Mouse (Mus musculus) hindbrain, embryonic 11.5 days (tissue): ENCODE data around the gene Slc44a4. TPM values are rescaled to one million over a fixed set of nuclear protein-coding genes. Genes with fewer than 3 reads are reported as not detected.
A peak's percentile ranks its signal among the peaks of the same experiment; 100 is the strongest.

Experiments used
- ATAC-seq: fragments of 200-750 bp; cut with Nextera tagmentation; 2 replicates; pipeline ENCODE4 v1.8.0; 2017; ENCODE audit warnings: mild to moderate bottlenecking, moderate TSS enrichment, moderate library complexity; ENCODE audit not compliant: low FRiP score
- DNase-seq: peaks from one replicate; pipeline ENCODE4 v3.0.0-alpha.2; 2015; ENCODE audit warnings: low spot score
- H3K27ac ChIP-seq: fragments of 300-500 bp; sonication (generic); 2 replicates; pipeline ENCODE4 v1.5.1; 2014; ENCODE audit warnings: mild to moderate bottlenecking, low read depth, low read length
- H3K27me3 ChIP-seq: fragments of 300-500 bp; sonication (generic); 2 replicates; pipeline ENCODE4 v1.6.1; 2014; ENCODE audit warnings: mild to moderate bottlenecking, low read length, moderate library complexity, mixed read lengths; ENCODE audit not compliant: control insufficient read depth, insufficient read depth
- H3K36me3 ChIP-seq: fragments of 300-500 bp; sonication (generic); 2 replicates; pipeline ENCODE4 v1.6.1; 2014; ENCODE audit warnings: mild to moderate bottlenecking, low read length, moderate library complexity, mixed read lengths; ENCODE audit not compliant: control insufficient read depth, insufficient read depth
- H3K4me1 ChIP-seq: fragments of 300-500 bp; sonication (generic); replicated peaks from 2 replicates; pipeline ENCODE4 v1.6.1; 2014; ENCODE audit warnings: low read length, mixed read lengths; ENCODE audit not compliant: control insufficient read depth, insufficient read depth
- H3K4me2 ChIP-seq: fragments of 300-500 bp; sonication (generic); replicated peaks from 2 replicates; pipeline ENCODE4 v1.6.1; 2014; ENCODE audit warnings: mild to moderate bottlenecking, low read depth, low read length
- H3K4me3 ChIP-seq: fragments of 300-500 bp; sonication (generic); 2 replicates; pipeline ENCODE4 v1.5.1; 2014; ENCODE audit warnings: low read depth, low read length
- H3K9ac ChIP-seq: fragments of 300-500 bp; sonication (generic); 2 replicates; pipeline ENCODE4 v1.6.1; 2014; ENCODE audit warnings: low read depth, low read length
- H3K9me3 ChIP-seq: fragments of 300-500 bp; sonication (generic); 2 replicates; pipeline ENCODE4 v1.6.1; 2016; ENCODE audit warnings: low read length; ENCODE audit not compliant: control insufficient read depth
- WGBS: fragments of 180-500 bp; shearing (Covaris S2); extraction: QIAGEN DNeasy Blood & Tissue Kit; methylation state at CpG from one replicate; pipeline ENCODE4 v1.1.7; 2014; 5-methylcytosine and 5-hydroxymethylcytosine counted together
- polyA plus RNA-seq: library from polyadenylated mRNA; unstranded; fragments of >200 nt; fragmentation: Nextera tagmentation; extraction: Ambion mirVana; gene quantifications from 2 replicates; pipeline ENCODE4 v1.2.1, GENCODE M21; 2014

Slc44a4 gene
- polyA plus RNA-seq, 1 experiment from 2014 or later: 0.12 TPM

DNA sequence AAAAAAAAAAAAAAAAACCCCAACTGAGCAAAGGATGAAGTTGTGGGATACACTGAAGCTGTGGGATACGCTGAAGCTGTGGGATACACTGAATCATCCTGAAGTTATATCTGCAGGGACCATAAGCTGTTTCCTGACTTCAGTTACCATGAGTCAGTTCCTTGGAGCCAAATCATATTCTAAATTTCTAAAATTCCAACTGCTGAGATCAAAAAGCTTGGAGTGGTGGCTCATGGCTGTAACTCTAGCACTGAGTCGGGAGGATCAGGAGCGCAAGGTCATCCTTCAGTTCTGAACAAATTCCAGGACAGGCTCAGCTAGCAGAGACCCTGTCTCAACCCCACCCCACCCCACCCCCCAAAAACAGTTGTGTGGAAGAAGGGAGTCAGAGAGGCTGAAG, 28.7 kb upstream of the Slc44a4 start:
- DNase-seq: no peak
- Histone ChIP-seq H3K9ac (no peak overlapping the region), H3K4me3 (no peak overlapping the region), H3K27ac (no peak overlapping the region), H3K4me1 (no peaks in the 10 kb centered on the region), H3K4me2 (no peak overlapping the region), H3K9me3 (no peaks in the 10 kb centered on the region), H3K27me3 (0 out of 2 replicates have a peak, but pooled peaks cover 2% of the 10 kb centered on the region), H3K36me3 (no peaks in the 10 kb centered on the region)
- ATAC-seq: no peak
- 79% methylated on average over 3 of the region's 3 CpGs for WGBS

DNA sequence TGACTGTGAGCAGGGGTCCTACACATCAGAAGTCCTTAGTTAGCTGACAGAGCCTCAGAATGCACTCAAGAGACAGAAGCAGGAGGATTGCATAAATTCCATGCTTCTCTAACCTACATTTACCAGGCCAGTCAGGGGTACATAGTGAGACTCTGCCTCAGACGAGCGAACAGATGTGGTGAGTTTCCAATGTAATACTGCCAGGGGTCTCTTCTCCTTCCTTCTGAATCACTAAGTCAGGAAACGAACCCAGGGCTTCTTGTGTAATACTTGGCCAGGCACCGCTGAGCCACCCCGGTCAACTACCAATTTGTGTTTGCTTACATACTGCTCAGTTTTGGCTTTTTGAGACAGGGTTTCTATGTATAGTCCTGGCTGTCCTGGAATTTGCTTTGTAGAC, 26.3 kb upstream of the Slc44a4 start:
- H3K9ac ChIP-seq: no peak overlapping the region
- H3K27me3 ChIP-seq: no peaks in the 10 kb centered on the region
- H3K4me3 ChIP-seq: no peak overlapping the region
- no peak overlapping the region for H3K27ac ChIP-seq
- WGBS: 88% methylated on average over 5 of the region's 5 CpGs
- DNase-seq (no peak), ATAC-seq (no peak)
- no peaks in the 10 kb centered on the region for H3K4me1 ChIP-seq
- no peaks in the 10 kb centered on the region for H3K9me3 ChIP-seq
- H3K4me2 ChIP-seq: no peak overlapping the region
- no peaks in the 10 kb centered on the region for H3K36me3 ChIP-seq

DNA sequence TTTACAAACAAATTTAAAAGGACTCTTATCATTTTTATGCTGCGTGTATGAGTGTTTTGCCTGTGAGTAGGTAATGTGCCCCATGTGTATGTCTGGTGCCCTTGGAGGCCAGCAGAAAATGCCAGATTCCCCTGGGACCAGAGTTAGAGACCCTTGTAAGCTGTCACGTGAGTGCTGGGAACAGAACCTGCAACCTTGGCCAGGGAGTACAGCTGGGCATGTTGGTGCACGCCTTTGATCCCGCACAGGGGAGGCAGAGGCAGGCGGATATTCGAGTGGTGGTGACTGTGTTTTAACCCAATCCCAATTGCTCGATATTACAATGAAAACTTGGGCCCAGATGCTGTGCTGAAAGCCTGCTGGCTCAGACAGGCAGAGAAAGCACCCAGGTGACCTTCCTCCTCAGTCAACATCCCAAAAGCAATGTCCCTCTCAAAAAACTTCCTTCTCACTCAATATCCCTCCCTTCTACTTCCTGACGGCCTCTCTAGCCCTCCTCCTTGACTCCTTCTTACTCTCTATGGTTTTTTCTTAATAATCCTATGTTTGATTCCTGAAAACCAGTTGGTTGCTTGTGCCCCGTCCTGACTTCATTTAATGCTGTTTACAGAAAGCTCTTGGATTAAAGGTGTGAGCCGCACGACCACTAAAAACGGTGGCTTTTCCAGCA, 24.1 kb upstream of the Slc44a4 start:
- no peak for ATAC-seq
- no peak overlapping the region for H3K9ac ChIP-seq

DNA sequence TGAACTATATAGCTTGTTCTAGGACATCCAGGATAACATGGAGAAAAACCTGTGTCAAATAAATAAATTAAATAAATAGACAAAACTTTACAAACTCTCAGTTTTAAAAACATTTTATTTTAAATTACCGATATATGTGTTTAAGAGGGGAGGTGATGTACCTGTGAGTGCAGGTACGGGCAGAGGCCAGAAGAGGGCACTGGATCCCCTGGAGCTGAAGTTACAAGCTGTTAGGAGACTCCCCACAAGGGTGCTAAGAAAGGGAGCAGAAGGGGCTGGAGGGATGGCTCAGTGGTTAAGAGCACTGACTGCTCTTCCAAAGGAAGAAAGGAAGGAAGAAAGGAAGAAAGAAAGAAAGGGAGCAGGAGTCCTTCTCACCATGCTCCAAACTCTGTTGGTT, 22.9 kb upstream of the Slc44a4 start:
- Histone ChIP-seq H3K4me3 (no peak overlapping the region), H3K27ac (no peak overlapping the region), H3K4me2 (no peak overlapping the region), H3K9me3 (no peaks in the 10 kb centered on the region), H3K4me1 (peaks cover 7% of the 10 kb centered on the region), H3K36me3 (peaks cover 5% of the 10 kb centered on the region), H3K9ac (no peak overlapping the region), H3K27me3 (no peaks in the 10 kb centered on the region)
- ATAC-seq: no peak
- no peak for DNase-seq
- 100% methylated on average over 2 of the region's 2 CpGs for WGBS

More for the DNA sequence above, 24.1 kb upstream of the Slc44a4 start:
- Histone ChIP-seq H3K27ac (no peak overlapping the region), H3K27me3 (no peaks in the 10 kb centered on the region), H3K4me3 (no peak overlapping the region), H3K9me3 (no peaks in the 10 kb centered on the region), H3K4me2 (no peak overlapping the region), H3K36me3 (no peaks in the 10 kb centered on the region), H3K4me1 (no peaks in the 10 kb centered on the region; the same call in 1 of the 2 replicates)
- 88% methylated on average over 12 of the region's 12 CpGs for WGBS
- no peak for DNase-seq

DNA sequence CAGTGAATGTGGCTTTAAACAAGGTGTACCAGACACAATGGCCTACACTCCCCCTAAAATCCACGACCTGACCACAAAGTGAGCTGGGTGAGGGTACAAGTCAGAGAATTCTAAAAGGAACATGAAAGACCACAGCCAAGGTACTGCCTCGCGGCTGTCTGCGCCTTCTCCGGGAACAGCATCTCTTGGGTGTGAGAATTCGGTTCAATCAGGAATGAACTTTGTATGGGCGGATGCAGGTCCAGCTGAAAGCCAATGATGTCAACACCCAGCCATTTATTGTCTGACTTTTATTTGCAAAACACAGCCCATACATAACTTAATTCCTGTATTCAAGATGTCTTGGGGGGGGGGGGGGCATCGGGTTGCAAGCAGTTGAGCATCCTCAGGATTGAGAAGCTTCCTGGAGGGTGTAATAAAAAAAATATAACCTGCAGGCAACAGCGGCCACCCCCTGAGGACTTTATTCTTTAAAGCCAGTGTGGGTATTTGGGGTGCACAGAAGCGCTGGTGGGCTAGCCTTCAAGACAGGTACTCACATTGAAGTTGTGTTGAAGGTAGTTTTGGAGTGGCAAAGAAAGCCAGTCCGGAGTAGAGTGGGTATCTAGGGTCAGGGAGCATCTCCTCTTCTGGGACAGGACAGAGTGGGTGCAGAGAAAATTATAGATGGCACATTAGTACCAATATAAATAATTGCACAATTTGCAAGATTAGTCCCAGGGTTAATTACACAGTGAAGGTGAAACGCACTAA, 21.0 kb upstream of the Slc44a4 start:
- H3K27ac ChIP-seq: peak overlapping the region; percentile 87
- no peaks in the 10 kb centered on the region for H3K27me3 ChIP-seq
- H3K36me3 ChIP-seq: peaks cover 6% of the 10 kb centered on the region
- H3K4me3 ChIP-seq: peak overlapping the region; percentile 71; the same call in 1 of the 2 replicates
- no peaks in the 10 kb centered on the region for H3K9me3 ChIP-seq
- H3K4me1 ChIP-seq: peaks cover 10% of the 10 kb centered on the region
- H3K4me2 ChIP-seq: no peak overlapping the region; the same call in 1 of the 2 replicates
- peak overlapping the region; percentile 63 for H3K9ac ChIP-seq
- WGBS: 77% methylated on average over 12 of the region's 12 CpGs
- DNase-seq (no peak), ATAC-seq (no peak)

DNA sequence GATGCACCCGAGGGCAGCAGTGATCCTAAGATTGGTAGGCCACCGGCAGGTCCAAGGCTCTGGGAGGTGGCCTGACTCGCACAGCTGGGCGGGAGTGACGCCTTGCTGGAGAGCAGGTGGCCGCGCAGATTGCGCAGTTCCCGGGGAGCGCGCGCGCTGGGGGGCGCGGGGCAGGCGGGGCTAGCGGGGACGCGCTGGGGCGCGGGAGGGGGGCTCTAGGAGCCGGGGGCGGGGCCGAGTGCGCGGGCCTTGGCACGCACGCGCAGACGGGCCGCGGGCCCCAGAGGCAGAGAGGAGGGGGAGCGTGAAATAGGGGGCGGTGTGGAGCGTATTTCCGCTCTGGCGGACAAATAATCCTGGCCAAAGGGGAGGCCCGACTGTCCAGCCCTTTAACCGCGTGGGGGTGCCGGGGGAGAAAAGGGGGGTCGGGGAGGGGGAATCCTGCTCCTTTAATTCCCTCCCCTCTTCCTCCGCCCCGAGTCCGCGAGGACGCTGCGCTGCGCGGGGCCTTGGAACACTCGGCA, 20.1 kb upstream of the Slc44a4 start:
- Histone ChIP-seq H3K9ac (peak overlapping the region; percentile 84), H3K27ac (peak overlapping the region; percentile 87), H3K27me3 (no peaks in the 10 kb centered on the region), H3K9me3 (no peaks in the 10 kb centered on the region), H3K4me3 (peak overlapping the region; percentile 71), H3K36me3 (peaks cover 6% of the 10 kb centered on the region), H3K4me2 (peak overlapping the region; percentile 91), H3K4me1 (peaks cover 10% of the 10 kb centered on the region)
- DNase-seq (peak; percentile 98), ATAC-seq (peak; percentile 90)
- WGBS: 0% methylated on average over 18 of the region's 51 CpGs

DNA sequence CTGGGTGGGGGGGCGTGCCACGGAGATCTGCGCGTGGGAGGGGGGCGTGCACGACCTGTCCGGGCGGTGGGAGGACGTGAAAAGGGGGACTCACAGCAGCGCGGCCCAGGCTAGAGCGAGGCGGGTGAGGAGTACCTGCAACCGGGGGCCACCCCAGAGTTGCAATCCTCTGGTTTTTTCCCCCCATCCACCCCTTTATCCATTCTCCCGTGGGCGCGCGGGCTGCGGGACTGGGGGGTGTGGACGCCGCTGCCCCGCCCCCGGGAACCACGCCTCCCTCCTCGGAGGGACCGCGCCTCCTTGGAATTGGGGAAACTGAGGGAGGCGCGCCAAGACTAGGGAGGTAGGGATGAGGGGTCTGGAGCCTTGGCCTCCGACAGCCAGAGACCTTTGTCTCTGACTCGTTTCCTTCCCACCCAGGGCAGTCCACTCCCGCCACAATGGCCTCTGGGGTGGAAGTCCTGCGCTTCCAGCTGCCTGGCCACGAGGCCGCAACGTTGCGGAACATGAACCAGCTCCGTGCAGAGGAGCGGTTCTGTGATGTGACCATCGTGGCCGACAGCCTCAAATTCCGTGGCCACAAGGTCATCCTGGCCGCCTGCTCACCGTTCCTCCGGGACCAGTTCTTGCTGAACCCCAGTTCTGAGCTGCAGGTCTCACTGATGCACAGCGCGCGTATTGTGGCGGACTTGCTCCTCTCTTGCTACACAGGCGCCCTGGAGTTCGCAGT, 19.3 kb upstream of the Slc44a4 start:
- Histone ChIP-seq H3K27me3 (no peaks in the 10 kb centered on the region), H3K4me2 (peak overlapping the region; percentile 91), H3K4me1 (peaks cover 10% of the 10 kb centered on the region), H3K36me3 (peaks cover 6% of the 10 kb centered on the region), H3K9ac (peak overlapping the region; percentile 84), H3K27ac (peak overlapping the region; percentile 87), H3K4me3 (peak overlapping the region; percentile 71), H3K9me3 (no peaks in the 10 kb centered on the region)
- ATAC-seq (peak; percentile 21), DNase-seq (peak; percentile 53)
- 9% methylated on average over 43 of the region's 51 CpGs for WGBS

DNA sequence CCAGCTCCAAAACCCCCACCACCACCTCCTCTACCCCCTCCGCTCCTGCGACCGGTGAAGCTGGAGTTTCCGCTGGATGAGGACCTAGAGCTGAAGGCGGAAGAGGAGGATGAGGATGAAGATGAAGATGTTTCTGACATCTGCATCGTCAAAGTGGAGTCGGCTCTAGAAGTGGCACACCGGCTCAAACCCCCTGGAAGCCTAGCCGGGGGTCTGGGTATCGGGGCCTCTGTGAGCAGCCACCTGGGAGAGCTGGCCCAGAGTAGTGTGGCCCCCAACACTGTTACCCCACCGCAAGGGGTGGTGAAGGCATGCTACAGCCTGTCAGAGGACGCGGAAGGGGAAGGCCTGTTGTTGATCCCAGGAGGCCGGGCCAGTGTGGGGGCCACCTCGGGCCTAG, 18.5 kb upstream of the Slc44a4 start:
- Histone ChIP-seq H3K9ac (peak overlapping the region; percentile 84), H3K36me3 (peaks cover 6% of the 10 kb centered on the region), H3K27me3 (no peaks in the 10 kb centered on the region), H3K4me3 (peak overlapping the region; percentile 71), H3K4me2 (peak overlapping the region; percentile 91), H3K27ac (no peak overlapping the region), H3K4me1 (peaks cover 10% of the 10 kb centered on the region), H3K9me3 (no peaks in the 10 kb centered on the region)
- no peak for DNase-seq
- 94% methylated on average over 15 of the region's 15 CpGs for WGBS
- no peak for ATAC-seq
